Mouse (Mus musculus) kidney, embryonic 16.5 days (tissue): ENCODE data around the gene Vps72. TPM values are rescaled to one million over a fixed set of nuclear protein-coding genes. Genes with fewer than 3 reads are reported as not detected.
"Not testable (repeated sequence)": the region's sequence is repeated elsewhere in the genome, so short reads cannot be mapped to it uniquely, and the experiment has no call there.

Source experiments
- ATAC-seq: fragments of 200-750 bp; cut with Nextera tagmentation; 2 replicates; pipeline ENCODE4 v1.8.0; 2017; ENCODE audit warnings: moderate TSS enrichment; ENCODE audit not compliant: low FRiP score, low TSS enrichment
- H3K27ac ChIP-seq: fragments of 300-500 bp; sonication (generic); 2 replicates; pipeline ENCODE4 v1.5.1; 2014; ENCODE audit warnings: low read length
- H3K27me3 ChIP-seq: fragments of 300-500 bp; sonication (generic); 2 replicates; pipeline ENCODE4 v1.6.1; 2014; ENCODE audit warnings: low read length, control low read depth, mixed read lengths; ENCODE audit not compliant: insufficient read depth
- H3K36me3 ChIP-seq: fragments of 300-500 bp; sonication (generic); 2 replicates; pipeline ENCODE4 v1.6.1; 2014; ENCODE audit warnings: low read length, control low read depth, mixed read lengths; ENCODE audit not compliant: insufficient read depth
- H3K4me1 ChIP-seq: fragments of 300-500 bp; sonication (generic); 2 replicates; pipeline ENCODE4 v1.6.1; 2014; ENCODE audit warnings: low read length, control low read depth, mixed read lengths; ENCODE audit not compliant: insufficient read depth
- H3K4me2 ChIP-seq: fragments of 300-500 bp; sonication (generic); replicated peaks from 2 replicates; pipeline ENCODE4 v1.6.1; 2014; ENCODE audit warnings: low read depth, low read length
- H3K4me3 ChIP-seq: fragments of 300-500 bp; sonication (generic); 2 replicates; pipeline ENCODE4 v1.5.1; 2014; ENCODE audit warnings: mild to moderate bottlenecking, low read length
- H3K9ac ChIP-seq: fragments of 300-500 bp; sonication (generic); replicated peaks from 2 replicates; pipeline ENCODE4 v1.6.1; 2014; ENCODE audit warnings: low read length
- H3K9me3 ChIP-seq: fragments of 300-500 bp; sonication (generic); 2 replicates; pipeline ENCODE4 v1.6.1; 2016; ENCODE audit warnings: low read length, control low read depth
- WGBS: fragments of 180-500 bp; shearing (Covaris S2); extraction: QIAGEN DNeasy Blood & Tissue Kit; methylation state at CpG from one replicate; pipeline ENCODE4 v1.1.7; 2014; 5-methylcytosine and 5-hydroxymethylcytosine counted together
- polyA plus RNA-seq: library from polyadenylated mRNA; unstranded; fragments of >200 nt; fragmentation: Nextera tagmentation; extraction: Ambion mirVana; gene quantifications from 2 replicates; pipeline ENCODE4 v1.2.1, GENCODE M21; 2015

Vps72 gene
- polyA plus RNA-seq, 1 experiment from 2014 or later: 184 TPM

GRCm38 (mm10) chr3:95105586-95106337, 5.1 kb upstream of the Vps72 start:
- Histone ChIP-seq H3K4me3 (peak overlapping the region; percentile 100), H3K4me2 (peak overlapping the region; percentile 77), H3K27ac (peak overlapping the region; percentile 89), H3K36me3 (0 out of 2 replicates have a peak, but pooled peaks cover 3% of the 10 kb centered on the region), H3K27me3 (no peaks in the 10 kb centered on the region), H3K9ac (peak overlapping the region; percentile 97), H3K9me3 (no peaks in the 10 kb centered on the region), H3K4me1 (peaks cover 9% of the 10 kb centered on the region)
- ATAC-seq: no peak
- 0% methylated on average over 16 of the region's 16 CpGs for WGBS

GRCm38 (mm10) chr3:95106338-95107117, 4.3 kb upstream of the Vps72 start, which contains the start of gene Pip5k1a:
Gene Pip5k1a, minus strand, starts transcription at chr3:95106930.
- ATAC-seq: peak; percentile 92
- no peaks in the 10 kb centered on the region for H3K27me3 ChIP-seq
- peaks cover 9% of the 10 kb centered on the region for H3K4me1 ChIP-seq
- peak within 1 kb of the TSS; percentile 97 for H3K9ac ChIP-seq
- WGBS: under 1% methylated on average over 51 of the region's 51 CpGs
- H3K9me3 ChIP-seq: no peaks in the 10 kb centered on the region
- H3K36me3 ChIP-seq: 0 out of 2 replicates have a peak, but pooled peaks cover 3% of the 10 kb centered on the region
- peak within 1 kb of the TSS; percentile 89 for H3K27ac ChIP-seq
- H3K4me2 ChIP-seq: peak within 1 kb of the TSS; percentile 77
- H3K4me3 ChIP-seq: peak within 1 kb of the TSS; percentile 100

- peaks cover 13% of the 10 kb centered on the region for H3K4me1 ChIP-seq
- not testable (repeated sequence) for H3K9ac ChIP-seq, H3K27ac ChIP-seq, H3K9me3 ChIP-seq, H3K27me3 ChIP-seq, H3K36me3 ChIP-seq, ATAC-seq
- H3K4me3 ChIP-seq: peak overlapping the region; percentile 100
- H3K4me2 ChIP-seq: peak overlapping the region; percentile 61
Observed at GRCm38 (mm10) chr3:95107308-95107707, 3.5 kb upstream of the Vps72 start.

GRCm38 (mm10) chr3:95107898-95108297, 2.9 kb upstream of the Vps72 start:
- Histone ChIP-seq H3K36me3 (no peaks in the 10 kb centered on the region), H3K27ac (no peak overlapping the region), H3K27me3 (no peaks in the 10 kb centered on the region), H3K4me2 (no peak overlapping the region), H3K4me1 (peaks cover 18% of the 10 kb centered on the region), H3K9me3 (no peaks in the 10 kb centered on the region), H3K4me3 (no peak overlapping the region), H3K9ac (no peak overlapping the region)
- 81% methylated on average over 2 of the region's 2 CpGs for WGBS
- no peak for ATAC-seq

- Histone ChIP-seq H3K4me2 (peak overlapping the region; percentile 55; the same call in 1 of the 2 replicates), H3K36me3 (peaks cover 6% of the 10 kb centered on the region; the same call in 1 of the 2 replicates), H3K4me3 (no peak overlapping the region), H3K9me3 (no peaks in the 10 kb centered on the region), H3K9ac (peak overlapping the region; percentile 39; the same call in 1 of the 2 replicates), H3K27me3 (no peaks in the 10 kb centered on the region), H3K4me1 (peaks cover 9% of the 10 kb centered on the region), H3K27ac (no peak overlapping the region)
- no peak for ATAC-seq
- 88% methylated on average over 1 of the region's 1 CpGs for WGBS
Observed at GRCm38 (mm10) chr3:95112760-95113159, 1.9 kb downstream of the Vps72 start.

GRCm38 (mm10) chr3:95117751-95118150, 6.9 kb downstream of the Vps72 start:
- Histone ChIP-seq H3K36me3 (peaks cover 41% of the 10 kb centered on the region), H3K9me3 (no peaks in the 10 kb centered on the region), H3K27me3 (no peaks in the 10 kb centered on the region), H3K4me1 (peaks cover under 1% of the 10 kb centered on the region), H3K27ac (no peak overlapping the region), H3K9ac (no peak overlapping the region), H3K4me3 (no peak overlapping the region), H3K4me2 (no peak overlapping the region)
- no peak for ATAC-seq
- WGBS: 59% methylated on average over 2 of the region's 2 CpGs

- Histone ChIP-seq H3K4me2 (no peak overlapping the region), H3K27me3 (no peaks in the 10 kb centered on the region), H3K27ac (peak overlapping the region; percentile 59), H3K4me3 (no peak overlapping the region), H3K9ac (no peak overlapping the region), H3K9me3 (no peaks in the 10 kb centered on the region), H3K36me3 (peaks cover 38% of the 10 kb centered on the region), H3K4me1 (peaks cover 11% of the 10 kb centered on the region; the same call in 1 of the 2 replicates)
- ATAC-seq: peak; percentile 56
- 47% methylated on average over 6 of the region's 6 CpGs for WGBS
Observed at GRCm38 (mm10) chr3:95121580-95121979, 10.8 kb downstream of the Vps72 start.

GRCm38 (mm10) chr3:95124246-95124645, 13.4 kb downstream of the Vps72 start, which contains the start of gene Tmod4:
Gene Tmod4, plus strand, starts transcription at chr3:95124476.
- WGBS: 38% methylated on average over 6 of the region's 6 CpGs
- Histone ChIP-seq H3K27ac (no peak within 1 kb of the TSS), H3K9me3 (no peaks in the 10 kb centered on the region), H3K36me3 (peaks cover 32% of the 10 kb centered on the region), H3K9ac (no peak within 1 kb of the TSS), H3K4me3 (no peak within 1 kb of the TSS), H3K27me3 (no peaks in the 10 kb centered on the region), H3K4me1 (peaks cover 16% of the 10 kb centered on the region), H3K4me2 (no peak within 1 kb of the TSS)
- ATAC-seq: no peak

GRCm38 (mm10) chr3:95124972-95125371, 14.2 kb downstream of the Vps72 start:
- WGBS: 36% methylated on average over 5 of the region's 5 CpGs
- Histone ChIP-seq H3K4me3 (no peak overlapping the region), H3K4me1 (peaks cover 23% of the 10 kb centered on the region), H3K27ac (no peak overlapping the region), H3K27me3 (no peaks in the 10 kb centered on the region), H3K9ac (no peak overlapping the region), H3K9me3 (no peaks in the 10 kb centered on the region), H3K36me3 (peaks cover 25% of the 10 kb centered on the region), H3K4me2 (no peak overlapping the region)
- ATAC-seq: no peak
